Mouse (Mus musculus) cortical plate, adult 2 months (tissue): Measurements from ENCODE around the gene Enpp6.

Source experiments
- CTCF ChIP-seq: fragments of 200-500 bp; IDR thresholded peaks from 2 replicates; pipeline ENCODE4 v1.5.1; 2011; ENCODE audit warnings: mild to moderate bottlenecking, control low read depth, low read length; ENCODE audit not compliant: insufficient read depth; ENCODE audit errors: extremely low read depth
- POLR2A ChIP-seq: fragments of 200-500 bp; IDR thresholded peaks from 2 replicates; pipeline ENCODE4 v1.6.1; 2011; ENCODE audit warnings: mild to moderate bottlenecking, low read length, control low read depth; ENCODE audit not compliant: insufficient read depth; ENCODE audit errors: extremely low read depth

DNA sequence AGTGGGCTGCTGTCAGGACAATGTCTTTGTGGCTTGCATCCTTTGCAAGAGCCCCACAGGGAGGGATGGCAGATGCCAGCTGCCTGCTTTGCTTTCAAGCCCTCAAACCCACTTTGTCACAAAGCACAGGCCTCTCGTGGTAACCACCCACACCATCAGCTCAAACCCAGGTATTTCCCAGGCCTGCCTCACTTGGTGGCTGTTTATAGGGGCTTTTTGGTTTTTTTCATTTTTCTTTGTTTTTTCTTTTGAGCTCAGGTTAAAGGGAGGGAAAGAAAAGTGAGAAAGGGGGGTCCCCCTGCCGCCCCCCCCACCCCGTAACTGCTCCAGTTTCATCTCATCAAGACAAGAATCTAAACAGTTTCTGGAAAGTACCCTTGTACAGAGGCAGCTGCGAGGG lies 43.4 kb upstream of the Enpp6 start:
- no peak for TF ChIP-seq POLR2A
- TF ChIP-seq CTCF, result no peak
